Mouse (Mus musculus) monocyte, adult 5-6 weeks (primary cell): ENCODE data around the gene Hexdc. TPM values are rescaled to one million over a fixed set of nuclear protein-coding genes. Genes with fewer than 3 reads are reported as not detected.

Experiments used
- total RNA-seq: library from RNA; stranded (forward); fragments of 200-1000, 200-491, 200-594 nt; gene quantifications from 3 replicates; pipeline ENCODE4 v1.2.3, GENCODE M21; 2017

The Hexdc gene
- total RNA-seq, 1 experiment from 2014 or later = 1.4 TPM

Other genes with a start within 250 kb of the Hexdc start
- 139 to 159 TPM (median 146 TPM) in 3 replicates for gene Csnk1d, start 213.1 kb upstream of the Hexdc start, total RNA-seq
- gene Cd7, start 165.0 kb upstream of the Hexdc start, total RNA-seq = 21.2 to 56.5 TPM (median 31.1 TPM) in 3 replicates
- gene Sectm1b, start 140.9 kb upstream of the Hexdc start, total RNA-seq = not detected in 3 replicates
- not detected in 3 replicates for gene Sectm1a, start 123.2 kb upstream of the Hexdc start, total RNA-seq
- gene Tex19.2, start 85.8 kb upstream of the Hexdc start, total RNA-seq = not detected in 3 replicates
- not detected in 3 replicates for gene Tex19.1, start 58.3 kb upstream of the Hexdc start, total RNA-seq
- gene Uts2r, start 44.2 kb upstream of the Hexdc start, total RNA-seq = not detected in 3 replicates
- gene Ogfod3, start 278 bp downstream of the Hexdc start, total RNA-seq = 2.8 to 4.8 TPM (median 3.1 TPM) in 3 replicates
- gene Cybc1, start 24.9 kb downstream of the Hexdc start, total RNA-seq = 71.9 to 94.3 TPM (median 75.7 TPM) in 3 replicates
- gene Narf, start 32.8 kb downstream of the Hexdc start, total RNA-seq = 22.3 to 24.0 TPM (median 22.5 TPM) in 3 replicates
- 8.5 to 16.2 TPM (median 13.4 TPM) in 3 replicates for gene Foxk2, start 55.6 kb downstream of the Hexdc start, total RNA-seq
- 52.7 to 65.3 TPM (median 65.1 TPM) in 3 replicates for gene Wdr45b, start 150.0 kb downstream of the Hexdc start, total RNA-seq
- not detected in 3 replicates for gene Rab40b, start 183.8 kb downstream of the Hexdc start, total RNA-seq
- gene Fn3krp, start 217.0 kb downstream of the Hexdc start, total RNA-seq = 3.4 to 6.8 TPM (median 6.3 TPM) in 3 replicates
- not detected in 3 replicates for gene Fn3k, start 230.5 kb downstream of the Hexdc start, total RNA-seq
- gene Tbcd, start 247.5 kb downstream of the Hexdc start, total RNA-seq = 23.1 to 29.1 TPM (median 26.4 TPM) in 3 replicates